Mouse (Mus musculus) heart, postnatal 14 days (tissue): ENCODE measurements around the gene Ppp1r15a. TPM values are rescaled to one million over a fixed set of nuclear protein-coding genes. Genes with fewer than 3 reads are reported as not detected.
"Not testable (repeated sequence)": the region's sequence is repeated elsewhere in the genome, so short reads cannot be mapped to it uniquely, and the experiment has no call there.

Experiments used
- DNase-seq, 2 experiments: peaks; one replicate each; pipeline ENCODE4 v3.0.0; 2021 to 2022
- intact Hi-C: fragments of 180-260 bp; cut with DNase I; formaldehyde crosslinking; loops from one replicate; pipeline ENCODE4 v1.15.1; 2025
- total RNA-seq, 2 experiments: library from RNA; stranded (reverse); gene quantifications; 2 replicates each; pipeline ENCODE4 v1.2.3; 2021

Ppp1r15a gene
- total RNA-seq, 2 experiments from 2014 or later = 21.7 to 32.8 TPM

DNA sequence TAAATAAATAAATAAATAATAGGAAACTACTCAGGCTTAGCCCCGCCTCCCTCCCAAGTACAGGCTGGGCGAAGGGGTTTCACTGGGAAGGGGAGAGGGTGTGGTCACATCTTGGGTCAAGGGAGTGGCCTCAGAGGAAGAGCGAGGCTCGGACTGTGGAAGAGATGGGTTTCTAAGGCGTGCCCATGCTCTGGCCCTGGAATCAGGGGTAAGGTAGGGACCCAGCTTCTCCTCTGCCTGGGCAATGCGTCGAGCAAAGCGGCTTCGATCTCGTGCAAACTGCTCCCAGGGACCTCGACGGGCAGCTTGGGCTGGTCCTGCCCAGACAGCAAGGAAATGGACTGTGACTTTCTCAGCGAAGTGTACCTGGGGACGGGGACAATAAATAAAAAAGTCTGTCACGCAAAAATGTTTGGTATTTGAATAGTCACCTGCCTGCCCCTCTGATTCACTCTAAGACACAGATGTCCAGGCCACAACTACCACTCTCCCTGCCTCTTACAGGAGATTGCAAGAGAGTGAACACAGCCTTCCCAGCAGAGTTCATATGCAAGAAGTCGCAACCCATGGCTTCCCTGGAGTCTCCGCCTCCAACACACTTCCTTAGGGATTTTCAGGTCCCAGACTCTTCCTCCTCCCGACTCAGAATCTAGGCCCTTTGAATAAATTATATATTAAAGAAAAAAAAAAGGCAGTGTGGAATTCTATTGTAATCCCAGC lies 3.0 kb downstream of the Ppp1r15a start:
- DNase-seq = no peak
- intact Hi-C loops = loop anchor here (2.0 kb wide), 1 partner anchor 48 kb away; no protein-coding TSS in a partner anchor

DNA sequence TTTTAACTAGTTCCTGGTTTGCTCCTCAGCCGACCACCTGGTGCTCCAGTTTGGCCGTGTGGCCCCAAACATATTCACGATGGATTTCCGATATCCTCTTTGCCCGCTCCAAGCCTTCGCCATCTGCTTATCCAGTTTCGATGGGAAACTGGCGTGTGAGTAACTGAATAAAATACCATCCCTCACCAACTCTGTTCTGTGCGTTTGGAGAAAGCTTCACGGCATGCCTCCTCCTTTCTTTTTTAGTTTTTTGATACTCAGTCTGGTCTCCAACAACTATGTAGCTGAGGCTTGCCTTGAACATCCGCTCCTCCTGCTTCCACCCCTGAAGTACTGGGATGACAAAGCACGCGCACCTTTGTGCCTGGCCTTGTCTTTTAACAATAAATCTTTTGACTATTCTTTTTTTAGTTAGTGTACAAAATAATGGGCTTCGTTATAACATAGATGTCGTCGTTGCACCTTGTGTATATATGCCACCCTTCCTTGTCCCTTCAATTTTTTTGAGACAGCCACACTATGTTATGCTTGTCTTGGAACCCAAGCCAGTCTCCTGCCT lies 3.8 kb downstream of the Ppp1r15a start:
- intact Hi-C loops = loop anchor here (2.0 kb wide), 1 partner anchor 47 kb away; no protein-coding TSS in a partner anchor
- no peak for DNase-seq

DNA sequence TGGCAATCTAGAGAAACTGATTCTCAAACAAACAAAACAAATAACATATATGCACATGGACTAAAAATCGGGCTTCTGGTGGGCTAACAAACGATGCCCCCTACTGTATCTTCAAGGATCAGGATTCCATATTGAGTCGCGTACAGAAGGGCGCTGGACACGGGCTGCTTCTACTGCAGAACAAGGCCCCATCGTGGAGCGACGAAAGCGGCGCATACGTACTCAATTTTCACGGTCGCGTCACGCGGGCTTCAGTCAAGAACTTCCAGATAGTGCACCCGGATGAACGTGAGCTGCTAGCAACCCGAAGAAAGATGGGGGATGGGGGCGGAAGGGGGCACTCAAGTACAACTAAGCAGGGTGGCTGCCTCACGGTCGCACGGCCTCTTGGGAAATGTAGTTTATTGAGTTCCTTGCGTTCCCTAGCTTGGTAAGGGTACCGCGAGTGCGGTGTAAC lies 4.3 kb downstream of the Ppp1r15a start:
- DNase-seq = peak; percentile 83 to 86
- intact Hi-C loops = loop anchor here (2.0 kb wide), 1 partner anchor 47 kb away; no protein-coding TSS in a partner anchor

DNA sequence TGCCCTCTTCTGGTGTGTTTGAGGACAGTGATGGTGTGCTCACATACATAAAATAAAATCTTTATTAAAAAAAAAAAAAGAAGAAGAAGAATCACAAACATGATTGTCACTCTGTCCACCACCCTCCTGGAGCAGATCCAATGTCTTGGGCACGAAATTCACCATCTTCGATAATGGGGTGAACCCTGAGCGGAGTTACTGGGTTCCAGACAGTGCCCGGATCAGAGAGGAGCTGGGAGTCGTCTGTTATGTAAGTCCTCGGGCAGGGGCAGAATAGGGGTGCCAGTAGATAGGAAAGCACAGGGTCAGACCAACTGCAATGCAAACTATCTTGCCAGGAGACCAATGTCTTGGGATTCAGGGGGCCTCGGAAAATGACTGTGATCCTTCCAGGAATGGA lies 5.5 kb downstream of the Ppp1r15a start:
- intact Hi-C loops = no loop called here
- DNase-seq = no peak

DNA sequence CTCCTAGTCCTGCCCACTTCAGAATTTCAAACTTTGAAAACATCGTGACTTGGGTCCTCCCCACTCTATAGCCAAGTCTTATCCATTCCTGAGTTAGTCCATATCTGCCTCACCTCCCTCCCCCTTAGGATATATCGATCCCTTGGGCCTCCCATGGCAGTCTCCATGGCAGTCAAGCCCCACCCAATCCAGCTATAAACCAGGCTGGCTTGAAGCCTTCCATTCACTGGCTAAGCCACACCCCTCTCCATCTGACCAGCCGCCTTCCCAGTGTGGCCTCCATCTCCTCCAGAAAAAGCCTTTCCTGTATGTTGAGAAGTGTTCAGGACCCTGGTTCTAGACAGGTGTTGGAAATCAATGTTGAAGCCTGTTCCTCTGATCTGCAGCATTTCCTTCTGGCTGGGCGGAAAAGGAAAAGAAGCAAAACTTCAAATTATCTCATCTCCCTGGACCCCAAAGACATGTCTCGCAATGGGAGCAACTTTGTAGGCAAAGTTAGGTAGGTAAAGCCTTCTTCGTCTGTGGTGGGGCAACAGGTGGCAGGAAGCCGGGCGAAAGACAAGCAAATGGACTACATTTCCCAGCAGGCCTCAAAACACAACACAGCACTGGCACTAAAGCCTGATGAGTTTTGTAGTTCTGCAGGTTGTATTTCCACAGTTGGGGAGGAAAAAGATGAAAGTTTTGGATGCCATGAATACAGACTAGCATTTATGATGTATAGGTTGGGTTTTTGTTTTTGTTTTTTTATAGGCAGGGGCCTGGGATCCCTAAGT lies 6.5 kb downstream of the Ppp1r15a start:
- no peak for DNase-seq
- intact Hi-C loops = no loop called here

DNA sequence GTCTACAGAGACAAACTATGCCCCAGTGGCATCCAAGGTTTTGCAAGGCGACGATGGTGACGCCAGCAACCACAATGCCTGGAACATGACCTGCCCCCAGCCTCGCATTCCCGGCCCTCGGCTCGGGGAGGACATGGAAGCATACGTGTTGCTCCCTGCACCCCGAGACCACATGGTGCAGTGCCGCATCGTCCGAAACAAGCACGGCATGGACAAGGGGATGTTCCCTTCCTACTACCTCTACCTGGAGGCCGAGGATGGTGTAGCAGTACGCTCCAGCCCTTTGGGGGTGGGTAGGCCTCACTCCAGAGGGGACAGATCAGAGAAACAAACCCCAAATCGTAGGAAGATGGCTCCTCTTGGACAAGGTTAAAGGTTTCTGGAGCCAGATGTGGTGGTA lies 7.5 kb downstream of the Ppp1r15a start:
- intact Hi-C loops = no loop called here
- DNase-seq = no peak

DNA sequence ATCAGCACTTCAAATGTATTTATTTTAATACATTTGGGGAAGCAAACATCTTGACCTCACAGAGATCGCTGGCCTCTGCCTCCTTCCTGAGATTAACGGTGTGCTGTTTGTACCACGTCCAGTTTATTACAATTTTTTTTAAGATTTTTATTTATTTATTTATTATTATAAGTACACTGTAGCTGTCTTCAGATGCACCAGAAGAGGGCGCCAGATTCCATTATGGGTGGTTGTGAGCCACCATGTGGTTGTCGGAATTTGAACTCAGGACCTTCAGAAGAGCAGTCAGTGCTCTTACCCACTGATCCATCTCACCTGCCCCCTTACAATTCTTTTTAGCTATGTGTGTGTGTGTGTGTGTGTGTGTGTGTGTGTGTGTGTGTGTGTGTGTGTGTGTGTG lies 9.2 kb downstream of the Ppp1r15a start:
- intact Hi-C loops, DNase-seq: not testable (repeated sequence)

DNA sequence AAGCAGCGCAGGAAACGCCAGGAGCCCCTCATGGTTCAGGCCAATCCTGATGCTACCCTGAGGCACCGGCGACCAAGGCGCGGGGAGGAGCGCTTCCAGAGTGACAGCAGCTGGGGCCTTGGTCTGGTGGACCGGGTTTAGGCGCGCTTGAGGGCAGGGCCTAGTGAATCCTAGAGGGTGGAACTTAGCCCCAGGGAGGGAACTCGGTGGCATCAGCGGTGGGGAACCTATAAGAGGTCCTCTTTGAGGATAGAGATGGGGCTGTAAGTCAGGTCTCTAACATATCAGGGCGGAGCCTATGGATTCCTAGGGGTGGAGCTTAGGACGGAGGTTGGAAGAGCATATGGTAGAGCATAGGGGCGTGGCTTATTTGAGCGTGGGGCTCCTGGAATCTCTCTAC lies 10.6 kb downstream of the Ppp1r15a start:
- DNase-seq = no peak
- intact Hi-C loops = no loop called here

DNA sequence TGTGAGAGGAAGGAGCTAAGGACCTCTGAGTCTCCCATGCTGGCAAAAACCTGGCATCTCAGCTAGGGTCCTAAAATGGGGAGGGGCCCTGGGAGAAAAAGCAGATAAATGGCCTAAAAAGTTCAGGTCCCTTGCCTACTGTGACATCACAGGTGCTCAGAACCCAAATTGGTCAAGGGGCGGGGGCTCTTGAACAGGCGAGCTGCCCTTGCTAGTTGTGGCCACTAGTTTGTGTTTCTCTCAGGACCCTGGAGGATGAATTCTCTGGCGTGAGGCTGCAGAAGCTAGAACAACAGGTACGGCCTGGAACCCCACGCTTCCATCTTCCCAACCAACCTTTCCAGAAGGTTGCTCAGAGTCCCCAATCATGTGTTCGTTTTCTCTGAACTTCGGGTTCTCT lies 11.7 kb downstream of the Ppp1r15a start:
- DNase-seq = no peak
- intact Hi-C loops = no loop called here

DNA sequence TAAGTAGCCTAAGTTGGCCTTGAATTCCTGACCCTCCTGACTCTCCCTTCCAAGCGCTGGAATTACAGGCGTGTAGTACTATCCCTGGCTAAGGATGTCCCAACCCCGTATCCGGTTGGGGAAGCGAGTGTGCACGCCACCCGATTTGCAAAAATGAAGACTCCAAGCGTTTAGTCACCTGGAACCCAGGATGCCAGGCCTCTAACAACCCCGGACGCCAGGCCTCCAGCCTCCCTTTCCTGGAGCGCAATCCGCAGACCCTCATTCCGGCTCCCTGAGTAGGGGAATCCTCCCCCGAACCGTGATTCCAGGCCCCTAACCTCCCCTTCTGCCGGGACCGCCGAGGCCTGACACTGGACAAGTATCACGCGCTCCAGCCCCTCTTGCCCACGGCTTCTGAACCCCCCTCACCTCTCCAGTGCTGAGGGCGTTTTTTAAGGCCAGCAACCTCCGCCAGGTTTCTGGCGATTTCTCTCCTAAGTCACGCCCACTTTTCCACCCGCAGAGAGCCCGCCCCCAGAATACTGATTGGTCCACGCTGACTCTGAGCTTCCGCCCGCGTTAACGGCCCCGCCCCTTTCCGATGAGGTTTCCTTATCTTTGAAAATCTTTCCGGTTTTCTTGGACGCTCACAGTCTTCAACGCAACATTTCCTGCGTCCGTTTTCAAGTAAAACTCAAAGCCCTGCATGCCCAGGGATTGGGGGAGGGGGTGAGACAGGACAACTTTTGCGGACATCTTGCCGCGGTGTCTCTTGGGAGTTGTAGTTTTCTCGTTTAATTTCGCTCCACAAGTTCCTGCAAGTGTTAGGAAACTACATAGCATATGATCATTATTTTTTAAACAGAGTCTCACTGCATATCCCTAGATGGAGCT lies 15.9 kb downstream of the Ppp1r15a start, which contains the start of gene Nucb1:
Gene Nucb1 (minus strand): TSS at position 495 of the 876 bp plus-strand sequence.
- intact Hi-C loops = no loop called here
- peak; percentile 89 to 91 for DNase-seq

DNA sequence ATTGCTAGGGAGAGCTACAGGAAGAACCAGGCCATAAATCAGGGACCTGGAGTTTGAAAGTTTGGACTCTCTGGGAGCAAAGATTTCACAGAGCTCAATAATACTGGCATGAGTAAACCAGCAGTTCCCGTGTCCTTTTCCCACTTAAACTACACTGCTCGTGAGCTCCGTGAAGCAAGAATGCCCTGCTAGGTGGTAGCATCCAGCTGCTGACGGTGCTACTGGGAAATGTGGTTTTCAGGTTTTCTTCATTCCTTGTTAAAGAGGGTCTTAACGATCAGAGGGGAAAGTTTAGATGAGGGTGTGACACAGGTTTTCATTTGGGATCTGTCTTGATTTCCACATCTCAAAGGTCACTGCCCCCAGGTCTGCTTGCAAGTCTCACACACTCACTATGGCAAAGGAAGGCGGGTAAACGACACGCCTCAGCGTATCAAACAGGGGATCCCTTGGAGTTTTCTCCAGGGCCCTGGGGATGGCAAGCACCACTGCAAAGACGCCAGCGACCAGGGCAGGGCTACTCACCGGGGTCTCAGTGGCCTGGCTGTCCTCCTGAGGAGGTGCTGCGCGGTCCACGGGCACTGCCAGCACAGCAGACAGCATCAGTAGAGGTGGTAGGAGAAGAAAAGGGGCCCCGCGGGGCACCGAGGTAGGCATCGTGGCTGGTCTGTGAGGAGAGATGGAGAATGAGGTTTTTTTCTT lies 16.7 kb downstream of the Ppp1r15a start:
- intact Hi-C loops = no loop called here
- DNase-seq = no peak

DNA sequence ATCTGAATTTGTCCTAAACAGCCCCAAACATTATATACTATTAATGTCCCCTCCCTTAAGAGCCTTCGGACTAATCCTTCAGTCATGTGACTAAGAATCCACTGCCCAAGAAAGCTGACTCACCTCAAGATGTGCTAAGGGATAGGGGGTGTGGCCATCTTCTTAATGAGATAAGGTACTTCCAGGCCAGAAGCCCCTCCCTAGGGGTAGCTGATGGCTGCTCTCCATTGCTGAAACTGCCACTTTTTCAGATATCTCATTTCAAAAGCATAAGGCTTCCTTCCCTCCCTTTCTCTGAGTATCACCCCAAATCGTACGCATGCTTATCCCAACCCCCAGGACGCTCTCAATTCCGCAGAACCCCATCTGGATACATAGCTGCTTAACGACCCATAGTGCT lies 17.5 kb downstream of the Ppp1r15a start:
- intact Hi-C loops = no loop called here
- no peak for DNase-seq

DNA sequence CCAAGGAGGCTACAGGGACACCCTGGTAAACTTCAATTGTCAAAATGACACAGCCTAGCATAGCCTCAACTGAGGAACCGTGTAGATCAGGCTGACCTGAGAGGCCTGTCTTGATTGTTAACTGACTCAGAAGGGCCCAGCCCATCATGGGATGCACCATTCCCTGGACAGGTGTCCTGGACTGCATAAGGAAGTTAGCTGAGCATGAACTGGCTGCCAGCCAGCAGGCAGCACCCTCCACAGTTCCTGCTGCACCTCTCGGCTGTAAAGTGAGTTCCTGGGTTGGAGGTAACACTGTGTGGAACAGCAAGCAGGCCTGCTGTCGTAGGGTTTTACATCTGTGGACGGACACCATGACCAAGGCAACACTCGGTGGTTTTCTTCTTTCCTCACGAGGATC lies 18.5 kb downstream of the Ppp1r15a start:
- intact Hi-C loops = no loop called here
- DNase-seq = no peak

DNA sequence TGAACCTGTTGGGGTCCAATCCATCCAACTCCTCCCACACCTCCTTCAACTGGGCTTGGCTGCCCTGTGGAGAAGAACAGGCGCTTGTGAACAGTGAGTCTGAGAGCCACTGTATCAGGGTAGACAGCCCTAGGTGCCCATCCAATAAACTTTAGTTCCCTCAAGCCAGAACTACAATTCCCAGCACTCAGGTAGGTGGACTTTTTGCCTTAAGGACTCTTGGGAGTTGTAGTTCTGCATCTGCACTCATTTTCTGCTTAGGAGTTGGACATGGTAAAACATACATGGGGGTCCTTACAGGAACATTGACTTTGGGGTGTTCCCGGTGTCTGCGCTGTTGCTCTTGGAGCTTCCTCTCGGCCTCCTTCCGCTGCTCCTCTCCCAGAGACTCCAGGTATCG lies 27.6 kb downstream of the Ppp1r15a start:
- DNase-seq = no peak
- intact Hi-C loops = no loop called here

DNA sequence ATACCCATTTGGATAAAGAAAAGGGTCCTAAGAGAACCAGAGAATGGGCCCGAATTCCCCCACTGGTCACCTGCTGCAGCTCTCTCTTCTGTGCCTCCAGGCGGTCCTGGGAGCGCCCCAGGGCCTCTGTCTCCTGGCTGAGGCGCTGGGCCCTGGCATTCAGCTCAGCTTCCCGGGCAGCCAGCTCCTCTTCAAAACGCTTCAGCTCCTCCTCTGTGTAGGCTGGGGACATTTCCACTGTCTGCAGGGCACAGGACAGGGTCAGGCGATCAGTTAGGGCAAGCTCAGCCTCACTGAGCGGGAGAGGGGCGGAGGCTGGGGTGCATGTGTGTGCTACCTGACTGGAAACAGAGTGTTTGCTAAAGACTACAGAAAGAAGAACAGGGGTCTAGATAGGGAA lies 31.5 kb downstream of the Ppp1r15a start:
- intact Hi-C loops = no loop called here
- peak; percentile 31 to 37 for DNase-seq

DNA sequence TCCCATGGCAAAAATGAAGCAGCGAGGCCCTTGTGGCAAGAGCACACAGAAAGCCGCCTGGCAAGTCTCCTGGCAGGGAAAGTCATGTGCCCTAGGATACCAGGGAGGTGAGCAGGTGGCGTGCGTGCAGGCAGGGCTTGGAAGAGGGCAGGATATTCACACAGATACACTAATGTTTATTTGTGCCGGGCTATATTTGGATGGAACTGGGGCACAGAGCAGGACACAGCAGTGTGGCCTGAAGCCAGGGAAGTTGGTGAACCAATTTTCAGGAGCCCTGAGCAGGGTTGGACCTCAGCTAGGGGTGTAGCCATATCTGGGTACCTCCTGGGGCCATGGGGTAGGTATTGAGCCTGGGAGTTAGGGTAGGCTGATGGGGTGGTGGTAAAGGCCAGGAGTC lies 33.1 kb downstream of the Ppp1r15a start:
- peak; percentile 36 to 63 for DNase-seq
- intact Hi-C loops = no loop called here

DNA sequence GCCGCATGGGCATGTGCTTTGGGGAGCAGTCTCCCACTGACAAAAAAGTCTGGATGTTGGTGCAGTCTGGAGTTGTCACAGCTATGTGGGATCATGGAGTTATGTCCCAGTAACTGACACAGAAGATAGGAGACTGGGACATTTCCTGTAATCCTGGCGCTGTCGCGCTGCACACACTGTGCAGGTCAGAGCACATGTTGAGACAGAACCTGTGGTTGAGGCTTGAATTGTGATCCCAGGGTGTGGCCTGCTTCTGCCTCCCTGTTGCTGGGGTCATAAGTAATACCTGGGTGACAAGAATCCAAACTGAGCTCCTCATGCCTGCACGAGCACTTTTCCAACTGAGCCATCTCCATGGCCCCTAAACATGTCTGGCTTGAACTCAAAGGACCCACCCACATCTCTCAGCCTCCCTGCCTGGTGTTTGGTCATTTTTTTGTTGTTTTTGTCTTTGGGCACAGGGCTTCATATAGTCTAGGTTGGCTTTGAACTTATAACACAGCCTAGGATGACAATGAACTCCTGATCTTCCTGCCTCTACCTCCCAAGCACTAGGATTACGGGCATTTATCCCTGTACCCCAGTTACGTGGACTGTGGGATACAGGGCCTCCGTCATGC lies 33.7 kb downstream of the Ppp1r15a start:
- intact Hi-C loops = no loop called here
- DNase-seq = no peak

DNA sequence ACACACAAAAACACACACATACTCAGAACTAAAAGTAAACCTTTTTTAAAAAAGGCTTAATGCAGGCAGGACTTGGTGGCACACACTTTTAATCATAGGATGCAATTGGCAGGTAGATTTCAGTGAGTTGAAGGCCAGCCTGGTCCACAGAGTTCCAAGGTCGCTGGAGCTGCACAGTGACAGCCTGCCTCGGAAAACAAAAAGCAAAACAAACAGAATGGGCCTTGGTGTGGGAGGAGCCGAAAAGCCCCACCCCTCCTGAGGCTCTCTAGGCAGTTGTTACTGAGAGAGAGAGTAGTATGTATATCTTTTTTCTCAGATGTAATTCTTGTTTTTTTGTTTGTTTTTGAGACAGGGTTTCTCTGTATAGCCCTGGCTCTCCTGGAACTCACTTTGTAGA lies 34.8 kb downstream of the Ppp1r15a start:
- DNase-seq = no peak
- intact Hi-C loops = no loop called here

DNA sequence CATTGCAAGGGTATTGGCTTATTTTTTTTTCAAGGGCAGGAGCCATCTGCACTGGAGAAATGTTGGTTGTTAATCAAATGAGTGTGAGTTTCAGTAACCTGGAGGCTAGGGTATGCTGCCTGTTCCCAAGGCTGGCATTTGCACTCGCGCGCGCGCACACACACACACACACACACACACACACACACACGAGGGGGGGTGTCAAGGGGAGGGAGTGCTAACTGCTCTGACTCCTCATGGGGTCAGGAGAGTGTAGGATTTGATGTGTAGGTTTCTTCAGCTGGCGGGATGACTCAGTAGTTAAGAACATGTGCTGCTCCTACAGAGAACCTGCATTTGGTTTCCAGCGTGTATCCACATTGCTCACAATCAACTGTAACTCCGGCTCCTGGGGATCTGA lies 35.2 kb downstream of the Ppp1r15a start:
- no peak for DNase-seq
- intact Hi-C loops = no loop called here
